Mouse (Mus musculus) liver, postnatal 0 days (tissue): ENCODE results near the gene E4f1. TPM values are rescaled to one million over a fixed set of nuclear protein-coding genes. Genes with fewer than 3 reads are reported as not detected.
A peak's percentile ranks its signal among the peaks of the same experiment; 100 is the strongest.

Experiments
- ATAC-seq: fragments of 200-750 bp; cut with Nextera tagmentation; 2 replicates; pipeline ENCODE4 v1.8.0; 2017; ENCODE audit warnings: mild to moderate bottlenecking, moderate library complexity
- DNase-seq: peaks from one replicate; pipeline ENCODE4 v3.0.0-alpha.2; 2016
- H3K27ac ChIP-seq: fragments of 300-500 bp; sonication (generic); 2 replicates; pipeline ENCODE4 v1.5.1; 2014; ENCODE audit warnings: antibody characterized with exemption, moderate library complexity, mild to moderate bottlenecking, low read depth
- H3K27me3 ChIP-seq: fragments of 300-500 bp; sonication (generic); 2 replicates; pipeline ENCODE4 v1.6.1; 2014; ENCODE audit warnings: low read length, control low read depth, mixed read lengths; ENCODE audit not compliant: insufficient read depth
- H3K36me3 ChIP-seq: fragments of 300-500 bp; sonication (generic); replicated peaks from 2 replicates; pipeline ENCODE4 v1.6.1; 2014; ENCODE audit warnings: mild to moderate bottlenecking, control low read depth, low read length, moderate library complexity, mixed read lengths; ENCODE audit not compliant: insufficient read depth
- H3K4me1 ChIP-seq: fragments of 300-500 bp; sonication (generic); 2 replicates; pipeline ENCODE4 v1.6.1; 2014; ENCODE audit warnings: antibody characterized with exemption, mild to moderate bottlenecking, control low read depth; ENCODE audit not compliant: insufficient read depth
- H3K4me2 ChIP-seq: fragments of 300-500 bp; sonication (generic); 2 replicates; pipeline ENCODE4 v1.6.1; 2014; ENCODE audit warnings: low read depth, mild to moderate bottlenecking, low read length, moderate library complexity, mixed read lengths
- H3K4me3 ChIP-seq: fragments of 300-500 bp; sonication (generic); 2 replicates; pipeline ENCODE4 v1.5.1; 2014; ENCODE audit warnings: low read depth, low read length
- H3K9ac ChIP-seq: fragments of 300-500 bp; sonication (generic); replicated peaks from 2 replicates; pipeline ENCODE4 v1.6.1; 2014; ENCODE audit warnings: mild to moderate bottlenecking, moderate library complexity
- H3K9me3 ChIP-seq: fragments of 300-500 bp; sonication (generic); 2 replicates; pipeline ENCODE4 v1.6.1; 2016; ENCODE audit warnings: mild to moderate bottlenecking, control low read depth, low read length, mixed read lengths
- CTCF ChIP-seq: sonication (generic); IDR thresholded peaks from 2 replicates; pipeline ENCODE4 v1.5.1; 2016; ENCODE audit warnings: antibody characterized with exemption, low read depth
- EP300 ChIP-seq: IDR thresholded peaks from 2 replicates; pipeline ENCODE4 v1.6.1; 2016; ENCODE audit warnings: antibody characterized with exemption, low read depth, mild to moderate bottlenecking
- WGBS: fragments of 180-500 bp; shearing (Covaris S2); extraction: QIAGEN DNeasy Blood & Tissue Kit; methylation state at CpG from one replicate; pipeline ENCODE4 v1.1.7; 2014; ENCODE audit not compliant: insufficient replicate concordance; 5-methylcytosine and 5-hydroxymethylcytosine counted together
- polyA plus RNA-seq: library from polyadenylated mRNA; unstranded; fragments of >200 nt; fragmentation: Nextera tagmentation; extraction: Ambion mirVana; gene quantifications from 2 replicates; pipeline ENCODE4 v1.2.1, GENCODE M21; 2015

Gene E4f1
- polyA plus RNA-seq, 1 experiment from 2014 or later: 6.4 TPM

DNA sequence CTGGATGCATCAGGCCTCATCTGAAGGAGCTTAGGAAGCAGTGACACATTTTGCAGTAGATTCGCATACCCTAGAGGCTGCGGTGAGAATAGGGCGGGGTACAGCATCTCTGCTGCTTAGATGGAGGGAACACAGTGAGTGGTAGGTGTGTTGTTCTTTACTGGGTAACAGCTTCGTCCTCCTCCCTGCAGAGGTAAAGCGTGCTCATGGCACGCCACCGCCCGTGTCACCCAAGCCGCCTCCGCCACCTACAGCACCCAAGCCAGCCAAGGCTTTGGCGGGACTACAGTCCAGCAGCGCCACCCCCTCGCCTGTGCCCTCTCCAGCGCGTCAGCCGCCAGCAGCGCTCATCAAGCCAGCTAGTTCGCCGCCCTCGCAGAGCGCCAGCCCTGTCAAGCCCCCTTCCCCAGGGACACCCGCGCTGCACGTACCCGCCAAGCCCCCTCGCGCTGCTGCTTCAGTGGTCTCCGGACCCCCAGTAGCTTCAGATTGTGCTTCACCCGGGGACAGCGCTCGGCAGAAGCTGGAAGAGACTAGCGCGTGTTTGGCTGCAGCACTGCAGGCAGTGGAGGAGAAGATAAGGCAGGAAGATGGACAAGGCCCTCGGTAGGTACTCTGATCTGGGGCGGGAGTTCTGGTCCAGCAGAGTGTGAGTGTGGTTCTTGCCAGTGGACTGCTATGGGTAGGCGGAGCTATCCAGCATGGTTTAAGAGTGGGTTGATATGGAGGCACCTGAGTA is 36.4 kb upstream of the E4f1 start:
- TF ChIP-seq CTCF: no peak
- no peak for TF ChIP-seq EP300
- peak overlapping the region; percentile 58 for H3K4me2 ChIP-seq
- H3K4me3 ChIP-seq: no peak overlapping the region

DNA sequence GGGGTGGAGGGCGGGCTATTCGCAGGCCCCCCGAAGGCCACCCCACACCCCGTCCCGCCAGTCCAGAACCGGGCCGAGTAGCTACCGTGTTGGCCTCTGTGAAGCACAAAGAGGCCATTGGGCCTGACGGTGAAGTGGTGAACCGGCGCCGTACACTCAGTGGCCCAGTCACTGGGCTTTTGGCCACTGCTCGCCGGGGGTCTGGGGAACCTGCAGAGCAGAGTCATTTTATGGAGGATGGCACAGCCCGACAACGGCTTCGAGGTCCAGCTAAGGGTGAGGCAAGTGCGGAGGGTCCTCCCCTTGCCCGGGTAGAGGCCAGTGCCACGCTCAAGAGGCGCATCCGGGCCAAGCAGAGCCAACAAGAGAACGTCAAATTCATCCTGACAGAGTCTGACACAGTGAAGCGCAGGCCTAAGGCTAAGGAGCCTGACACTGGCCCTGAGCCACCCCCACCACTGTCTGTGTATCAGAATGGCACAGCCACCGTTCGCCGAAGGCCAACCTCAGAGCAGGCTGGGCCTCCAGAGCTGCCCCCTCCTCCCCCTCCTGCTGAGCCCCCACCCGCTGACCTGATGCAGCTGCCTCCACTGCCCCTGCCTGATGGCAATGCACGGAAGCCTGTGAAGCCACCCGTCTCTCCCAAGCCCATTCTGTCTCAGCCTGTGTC is 35.3 kb upstream of the E4f1 start:
- H3K36me3 ChIP-seq: peaks cover 22% of the 10 kb centered on the region
- 0 out of 2 replicates have a peak, but pooled peaks cover 3% of the 10 kb centered on the region for H3K4me1 ChIP-seq
- no peaks in the 10 kb centered on the region for H3K27me3 ChIP-seq
- DNase-seq (no peak), ATAC-seq (no peak)
- no peak overlapping the region for H3K4me2 ChIP-seq
- H3K9ac ChIP-seq: no peak overlapping the region
- 89% methylated on average over 30 of the region's 30 CpGs for WGBS
- no peak overlapping the region for H3K4me3 ChIP-seq
- H3K9me3 ChIP-seq: no peaks in the 10 kb centered on the region
- H3K27ac ChIP-seq: no peak overlapping the region
- TF ChIP-seq CTCF (no peak), EP300 (no peak)

More for the DNA sequence above, 36.4 kb upstream of the E4f1 start:
- H3K27ac ChIP-seq: no peak overlapping the region
- DNase-seq (no peak), ATAC-seq (peak; percentile 43; the same call in 1 of the 2 replicates)
- H3K4me1 ChIP-seq: 0 out of 2 replicates have a peak, but pooled peaks cover 3% of the 10 kb centered on the region
- H3K9ac ChIP-seq: no peak overlapping the region
- WGBS: 36% methylated on average over 29 of the region's 36 CpGs
- no peaks in the 10 kb centered on the region for H3K9me3 ChIP-seq
- H3K27me3 ChIP-seq: no peaks in the 10 kb centered on the region
- peaks cover 33% of the 10 kb centered on the region for H3K36me3 ChIP-seq

DNA sequence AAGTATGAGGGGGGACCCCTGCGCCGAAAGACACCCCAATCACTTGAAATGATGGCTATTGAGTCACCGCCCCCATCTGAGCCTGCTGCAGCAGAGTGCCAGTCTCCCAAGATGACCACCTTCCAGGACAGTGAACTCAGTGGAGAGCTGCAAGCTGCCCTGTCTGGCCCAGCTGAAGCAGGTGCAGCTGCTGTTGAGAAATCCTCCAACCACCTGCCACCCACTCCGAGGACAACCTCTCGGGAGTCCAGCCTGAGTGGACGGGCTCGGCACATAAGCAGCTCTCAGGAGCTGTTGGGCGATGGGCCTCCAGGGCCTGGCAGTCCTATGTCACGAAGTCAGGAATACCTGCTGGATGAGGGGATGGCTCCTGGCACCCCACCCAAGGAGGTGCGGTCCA is 34.0 kb upstream of the E4f1 start:
- Histone ChIP-seq H3K4me1 (0 out of 2 replicates have a peak, but pooled peaks cover 3% of the 10 kb centered on the region), H3K9ac (no peak overlapping the region), H3K27me3 (no peaks in the 10 kb centered on the region), H3K36me3 (peaks cover 9% of the 10 kb centered on the region), H3K4me2 (no peak overlapping the region), H3K4me3 (no peak overlapping the region), H3K9me3 (no peaks in the 10 kb centered on the region), H3K27ac (no peak overlapping the region)
- 89% methylated on average over 10 of the region's 10 CpGs for WGBS
- no peak for TF ChIP-seq CTCF
- DNase-seq: no peak
- no peak for ATAC-seq

DNA sequence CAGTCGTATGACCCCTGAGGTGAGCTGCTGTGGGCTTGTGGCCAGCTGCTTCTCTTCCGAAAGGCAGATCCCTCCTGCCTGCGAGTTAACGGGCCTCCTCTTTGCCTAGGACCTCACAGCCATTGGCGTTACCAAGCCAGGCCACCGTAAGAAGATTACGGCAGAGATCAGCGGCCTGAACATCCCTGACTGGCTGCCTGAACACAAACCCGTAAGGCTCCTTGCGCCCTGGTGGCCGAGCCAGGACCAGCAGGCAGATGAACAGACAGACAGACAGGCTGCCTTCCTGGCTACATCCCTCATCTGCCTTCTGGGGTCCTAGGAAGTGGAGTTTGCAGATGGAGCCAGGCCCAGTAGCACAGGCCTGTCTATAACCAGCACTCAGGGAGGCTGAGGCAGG is 32.1 kb upstream of the E4f1 start:
- Histone ChIP-seq H3K9me3 (no peaks in the 10 kb centered on the region), H3K36me3 (no peaks in the 10 kb centered on the region), H3K4me1 (0 out of 2 replicates have a peak, but pooled peaks cover 1% of the 10 kb centered on the region), H3K27ac (no peak overlapping the region), H3K9ac (no peak overlapping the region), H3K4me3 (no peak overlapping the region), H3K27me3 (no peaks in the 10 kb centered on the region), H3K4me2 (no peak overlapping the region)
- DNase-seq: no peak
- TF ChIP-seq EP300 (no peak), CTCF (peak; percentile 40)
- ATAC-seq: no peak
- WGBS: 38% methylated on average over 11 of the region's 11 CpGs

DNA sequence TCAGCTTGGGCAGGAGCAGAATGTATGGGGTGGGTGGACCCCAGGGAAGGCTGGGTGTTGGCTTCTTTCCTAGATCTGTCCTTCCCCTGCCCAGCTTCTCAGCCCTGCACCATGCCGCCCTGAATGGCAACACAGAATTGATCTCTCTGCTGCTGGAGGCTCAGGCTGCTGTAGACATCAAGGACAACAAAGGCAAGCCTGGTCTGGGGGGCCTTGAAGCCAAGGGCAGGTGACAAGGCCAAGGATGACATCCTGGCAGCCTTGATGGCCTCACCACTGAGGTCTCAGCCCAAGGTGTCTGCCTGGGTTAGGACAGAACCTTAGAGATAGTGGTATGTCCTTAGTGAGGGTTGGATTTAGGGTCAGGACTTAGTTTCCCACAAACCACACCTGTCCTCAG is 25.9 kb upstream of the E4f1 start:
- Histone ChIP-seq H3K4me2 (no peak overlapping the region), H3K9me3 (no peaks in the 10 kb centered on the region), H3K27me3 (no peaks in the 10 kb centered on the region), H3K27ac (no peak overlapping the region), H3K9ac (no peak overlapping the region), H3K4me3 (no peak overlapping the region), H3K36me3 (no peaks in the 10 kb centered on the region), H3K4me1 (no peaks in the 10 kb centered on the region)
- ATAC-seq (no peak), DNase-seq (no peak)
- WGBS: 58% methylated on average over 1 of the region's 1 CpGs
- TF ChIP-seq EP300 (no peak), CTCF (no peak)

DNA sequence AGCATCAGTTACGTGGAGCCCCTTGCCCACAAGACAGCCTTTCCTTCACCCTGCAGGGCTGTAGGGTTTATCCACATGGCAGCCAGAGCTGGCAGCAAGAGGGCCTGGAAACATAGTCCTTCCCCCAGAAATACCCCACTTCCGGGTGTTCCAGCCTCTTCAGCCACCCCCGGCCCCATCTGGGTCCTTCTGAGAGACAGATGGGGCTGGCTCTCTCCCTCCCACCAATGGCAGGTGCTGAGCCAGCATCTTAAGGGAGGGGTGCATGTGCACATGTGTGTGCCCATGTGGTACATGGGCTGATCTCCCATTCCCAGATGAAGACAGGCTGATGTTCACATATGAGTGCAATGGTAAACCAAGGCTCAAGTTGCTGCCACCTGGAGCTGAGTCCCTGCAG is 25.3 kb upstream of the E4f1 start:
- Histone ChIP-seq H3K4me1 (no peaks in the 10 kb centered on the region), H3K4me2 (no peak overlapping the region), H3K27me3 (peaks cover 4% of the 10 kb centered on the region; the same call in 1 of the 2 replicates), H3K27ac (no peak overlapping the region), H3K4me3 (no peak overlapping the region), H3K36me3 (no peaks in the 10 kb centered on the region), H3K9me3 (no peaks in the 10 kb centered on the region), H3K9ac (no peak overlapping the region)
- DNase-seq: no peak
- no peak for ATAC-seq
- TF ChIP-seq CTCF: no peak
- TF ChIP-seq EP300: no peak
- WGBS: 68% methylated on average over 3 of the region's 3 CpGs
